Mouse (Mus musculus): Measurements from ENCODE around the gene Myzap. TPM values are rescaled to one million over a fixed set of nuclear protein-coding genes. Genes with fewer than 3 reads are reported as not detected.
A peak's percentile ranks its signal among the peaks of the same experiment; 100 is the strongest.
"Not testable (repeated sequence)": the region's sequence is repeated elsewhere in the genome, so short reads cannot be mapped to it uniquely, and the experiment has no call there.

Myzap gene
- total RNA-seq (2021) = 1 to 10 TPM; 4.8 to 5.9 TPM
- long read RNA-seq, experiment 1, partial matches to known transcripts = 0 of 1 reads
- long read RNA-seq, experiment 1, other reads (novel, unspliced or antisense) = 0 of 1 reads
- long read RNA-seq, experiment 2, partial matches to known transcripts = 2 of 6 reads
- long read RNA-seq, experiment 2, other reads (novel, unspliced or antisense) = 2 of 6 reads

GRCm38 (mm10) chr9:71591938-71592548 is at the start of gene Myzap:
TSS of gene Myzap (minus strand) at chr9:71592360.
- peak; percentile 91 for DNase-seq

DNA sequence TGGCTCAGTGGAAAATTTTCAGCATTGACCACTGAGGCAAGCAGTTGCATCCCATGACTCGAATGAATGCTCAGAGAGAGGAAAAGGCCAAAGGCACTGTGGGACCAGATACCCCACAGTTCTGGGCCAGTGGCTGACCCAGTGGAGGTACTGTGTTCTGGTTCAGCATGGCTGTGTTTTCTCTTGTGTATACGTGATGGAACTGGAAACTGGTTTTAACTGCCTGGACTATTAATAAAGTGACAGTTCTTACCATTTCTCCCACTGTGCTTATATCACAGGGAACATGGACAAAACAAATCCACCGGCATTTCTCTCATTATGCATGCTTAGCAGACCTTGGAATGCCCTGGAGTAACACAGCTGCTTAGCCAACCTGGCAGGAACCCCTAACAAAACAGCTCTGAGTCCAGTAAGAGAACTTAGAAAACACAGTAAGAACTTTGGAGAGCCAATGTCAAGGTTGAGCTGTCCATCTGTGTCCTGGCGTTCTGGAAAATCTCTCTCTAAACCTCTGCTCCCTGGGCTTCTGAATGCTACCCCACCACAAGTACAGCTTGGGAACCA is 48.3 kb upstream of the Myzap start:
- DNase-seq = no peak

GRCm38 (mm10) chr9:71638198-71638597 is 46.0 kb upstream of the Myzap start:
- DNase-seq = no peak

DNA sequence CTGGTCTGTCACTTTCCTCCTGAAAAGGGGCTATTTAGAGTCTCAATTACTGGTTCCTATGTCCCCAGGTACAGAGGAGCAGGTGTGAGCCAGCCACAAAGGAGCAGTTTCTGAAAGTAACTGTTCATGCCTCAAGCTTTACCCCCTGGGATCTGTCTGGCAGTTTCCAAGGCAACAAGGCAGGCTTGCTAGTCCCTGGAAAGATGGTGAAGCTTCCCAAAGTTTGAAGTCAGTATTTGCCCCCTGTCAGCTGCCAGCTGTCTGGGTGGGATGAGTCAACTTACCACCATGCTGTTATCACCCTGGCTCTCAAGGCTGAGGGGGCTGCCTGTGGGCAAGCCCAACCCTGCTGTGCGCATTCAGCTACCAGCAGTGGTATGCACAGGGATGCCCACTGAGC is 44.7 kb upstream of the Myzap start:
- no peak for DNase-seq

DNA sequence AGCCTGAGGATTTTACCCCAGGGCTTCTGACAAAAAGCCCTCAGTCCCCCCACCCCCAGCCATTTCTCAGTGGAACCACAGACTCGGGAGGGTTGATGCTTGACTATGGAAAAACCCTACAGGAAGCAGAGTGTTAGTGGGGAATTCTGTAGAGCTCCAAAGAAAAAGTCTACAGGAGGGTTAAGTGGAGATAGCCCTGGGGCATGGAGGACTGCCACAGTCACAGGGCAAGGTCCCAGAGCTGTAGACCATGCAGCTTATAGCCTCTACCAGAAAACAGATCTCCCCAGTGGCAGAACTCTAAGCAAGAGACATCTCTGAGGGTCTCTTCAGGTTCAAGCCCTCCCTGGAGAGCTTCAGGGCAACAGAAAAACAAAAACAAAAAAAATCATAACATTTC is 43.5 kb upstream of the Myzap start:
- no peak for DNase-seq

DNA sequence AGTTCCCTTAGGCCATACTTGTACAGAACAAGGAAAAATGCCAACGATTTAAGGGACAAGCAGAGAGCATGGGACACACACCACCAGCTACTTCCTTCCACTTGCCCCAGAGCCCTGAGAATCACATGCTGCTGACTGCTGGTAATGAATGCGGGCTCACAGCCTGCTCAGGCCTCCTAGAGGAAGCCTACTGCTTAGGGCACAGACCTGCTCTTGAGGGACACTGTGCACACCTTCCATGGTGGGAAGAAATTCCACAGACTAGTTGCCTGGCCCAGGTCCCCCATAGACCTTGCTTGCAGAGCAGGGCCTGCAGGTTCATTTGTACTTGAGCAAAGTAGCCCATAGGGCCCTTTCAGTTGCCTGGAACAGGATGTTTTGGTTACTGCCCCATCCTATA is 42.8 kb upstream of the Myzap start:
- DNase-seq = no peak

DNA sequence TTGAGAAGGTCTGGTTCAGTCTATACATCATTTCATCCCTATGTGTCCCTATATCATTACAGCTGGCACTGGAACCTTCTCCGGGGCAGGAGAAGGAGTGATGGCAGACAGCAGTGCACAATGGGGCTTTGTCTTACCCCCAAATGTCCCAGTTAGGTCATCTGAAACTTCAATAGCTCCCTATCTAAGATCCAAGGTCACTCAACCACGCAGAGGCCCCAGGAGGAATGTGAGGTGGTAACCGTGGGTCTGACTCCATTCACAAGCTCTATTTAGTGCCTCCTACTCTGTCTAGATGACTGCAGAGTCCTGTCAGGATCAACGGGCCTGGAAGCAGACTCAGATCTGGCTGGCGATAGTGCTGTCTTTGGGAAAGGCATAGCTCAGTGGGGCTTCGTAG is 36.8 kb upstream of the Myzap start:
- no peak for DNase-seq

GRCm38 (mm10) chr9:71628286-71628685 is 36.1 kb upstream of the Myzap start:
- no peak for DNase-seq

GRCm38 (mm10) chr9:71625961-71626360 is 33.8 kb upstream of the Myzap start:
- no peak for DNase-seq

DNA sequence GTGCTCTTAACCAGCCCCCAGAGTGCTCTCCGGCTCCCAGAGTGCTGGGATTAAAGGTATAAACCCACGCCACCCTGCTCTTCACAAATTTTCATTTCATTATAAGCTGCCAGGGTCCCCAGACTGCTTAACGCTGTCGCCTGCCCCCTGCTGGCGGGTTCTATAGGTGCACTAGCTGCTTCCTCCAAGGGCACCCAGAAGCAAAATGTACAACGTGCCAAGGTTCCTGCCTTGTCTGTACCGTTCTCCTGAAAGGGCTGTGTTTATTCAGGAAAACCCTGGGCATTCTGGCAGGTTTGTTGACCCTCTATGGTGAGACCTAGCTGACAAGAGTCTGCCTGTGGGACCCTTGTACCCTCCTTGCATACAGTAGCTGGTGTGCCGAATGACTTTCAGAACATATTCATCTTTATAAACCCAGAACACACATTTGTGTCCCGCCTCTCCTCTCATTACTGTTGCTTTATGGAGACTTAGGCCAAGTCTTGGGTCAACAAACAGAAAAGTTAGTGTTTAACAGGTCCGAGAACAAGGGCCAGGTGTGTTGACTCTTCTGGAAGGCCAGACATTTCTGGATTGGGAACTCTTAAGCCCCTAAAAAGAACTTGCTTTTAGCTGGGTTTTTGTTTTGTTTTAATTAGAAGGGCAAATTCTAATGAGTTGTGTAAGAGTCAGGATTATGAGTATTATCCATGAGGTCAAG is 32.8 kb upstream of the Myzap start:
- DNase-seq = peak; percentile 34

- DNase-seq = no peak
These were observed 31.9 kb upstream of the Myzap start for GRCm38 (mm10) chr9:71623871-71624569.

- DNase-seq = no peak
These were observed 30.4 kb upstream of the Myzap start for GRCm38 (mm10) chr9:71622593-71622992.

- no peak for DNase-seq
These were observed 29.8 kb upstream of the Myzap start for GRCm38 (mm10) chr9:71621968-71622367.

- not testable (repeated sequence) for DNase-seq
These were observed 28.0 kb upstream of the Myzap start for GRCm38 (mm10) chr9:71620116-71620515.

DNA sequence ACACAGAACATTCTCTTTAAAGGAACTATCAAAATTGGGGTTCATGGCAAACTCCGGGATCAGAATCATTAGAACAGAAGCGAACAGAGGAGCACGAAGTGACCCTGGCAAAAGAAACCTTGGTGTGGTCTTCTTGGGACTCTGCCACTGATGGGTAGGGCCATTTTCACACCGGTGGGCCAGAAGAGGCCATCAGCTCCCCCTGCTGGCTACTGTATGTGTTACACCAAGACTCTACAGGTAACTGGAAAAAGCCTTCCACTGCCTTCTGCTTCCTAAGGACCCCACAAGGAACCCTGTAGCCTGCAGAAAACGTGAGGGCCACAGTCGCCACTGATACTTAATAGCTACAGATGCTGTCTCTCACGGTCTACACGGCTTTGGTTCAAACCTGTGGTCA is 25.2 kb upstream of the Myzap start:
- DNase-seq = no peak

- DNase-seq = peak; percentile 45
These were observed 24.0 kb upstream of the Myzap start for GRCm38 (mm10) chr9:71616185-71616584.

- DNase-seq = no peak
These were observed 22.5 kb upstream of the Myzap start for GRCm38 (mm10) chr9:71614643-71615042.

GRCm38 (mm10) chr9:71612981-71613380 is 20.8 kb upstream of the Myzap start:
- DNase-seq = no peak

GRCm38 (mm10) chr9:71611876-71612275 is 19.7 kb upstream of the Myzap start:
- no peak for DNase-seq

- DNase-seq = no peak
These were observed 16.9 kb upstream of the Myzap start for GRCm38 (mm10) chr9:71609010-71609409.

- DNase-seq = no peak
These were observed 14.3 kb upstream of the Myzap start for GRCm38 (mm10) chr9:71606296-71607057.
